Mouse (Mus musculus) ovary, adult 18-20 months (tissue): ENCODE measurements around the gene Gabarap.

ENCODE experiments used
- DNase-seq: peaks from one replicate; pipeline ENCODE4 v3.0.0; 2022; ENCODE audit warnings: low spot score, mixed read lengths

Gene Gabarap

GRCm38 (mm10) chr11:69970222-69970621 lies 20.7 kb upstream of the Gabarap start:
- DNase-seq = no peak

- DNase-seq = no peak
These were observed 20.2 kb upstream of the Gabarap start for GRCm38 (mm10) chr11:69970775-69971174.

GRCm38 (mm10) chr11:69974907-69975306 lies 16.0 kb upstream of the Gabarap start:
- no peak for DNase-seq

- DNase-seq = no peak
These were observed 14.7 kb upstream of the Gabarap start for GRCm38 (mm10) chr11:69976271-69976670.

- DNase-seq = no peak
These were observed 11.1 kb upstream of the Gabarap start for GRCm38 (mm10) chr11:69979827-69980195.

GRCm38 (mm10) chr11:69980196-69981140 lies 10.5 kb upstream of the Gabarap start:
- DNase-seq = peak; percentile 95

- DNase-seq = no peak
These were observed 9.7 kb upstream of the Gabarap start, which contains the start of gene Ctdnep1 for GRCm38 (mm10) chr11:69981141-69981762. Ctdnep1 (plus strand) TSS chr11:69981156.

- no peak for DNase-seq
These were observed 8.7 kb upstream of the Gabarap start, which contains the start of gene Elp5 for GRCm38 (mm10) chr11:69982225-69982624. Elp5 (minus strand) TSS chr11:69982517.

- DNase-seq = no peak
These were observed 8.1 kb upstream of the Gabarap start for GRCm38 (mm10) chr11:69982877-69983276.

- DNase-seq = no peak
These were observed 7.6 kb upstream of the Gabarap start for GRCm38 (mm10) chr11:69983377-69983776.

GRCm38 (mm10) chr11:69984431-69984830 lies 6.5 kb upstream of the Gabarap start:
- DNase-seq = no peak

GRCm38 (mm10) chr11:69989949-69990348 lies 994 bp upstream of the Gabarap start:
- DNase-seq = no peak

- no peak for DNase-seq
These were observed 768 bp downstream of the Gabarap start for GRCm38 (mm10) chr11:69991711-69992110.

GRCm38 (mm10) chr11:69992396-69992795 lies 1.5 kb downstream of the Gabarap start:
- no peak for DNase-seq

- DNase-seq = no peak
These were observed 2.0 kb downstream of the Gabarap start for GRCm38 (mm10) chr11:69992932-69993331.

- no peak for DNase-seq
These were observed 3.6 kb downstream of the Gabarap start for GRCm38 (mm10) chr11:69994401-69995090.

GRCm38 (mm10) chr11:69995391-69995960 lies 4.5 kb downstream of the Gabarap start, which contains the start of gene Phf23:
Phf23 (plus strand) TSS chr11:69995777.
- DNase-seq = peak; percentile 99

GRCm38 (mm10) chr11:69996161-69997061 lies 5.5 kb downstream of the Gabarap start:
- no peak for DNase-seq

GRCm38 (mm10) chr11:69997070-69997509 lies 6.1 kb downstream of the Gabarap start:
- DNase-seq = peak; percentile 88

GRCm38 (mm10) chr11:69998567-69999491 lies 7.9 kb downstream of the Gabarap start:
- no peak for DNase-seq
